Mouse (Mus musculus) ES-Bruce4 (cell line): ENCODE measurements at regions not wholly inside any gene's neighbourhood (a gene's known extent, or its start where the extent isn't known, plus 50 kb on each side); places are given as distances from the start of the nearest gene placed in this dataset.

Source experiments
- CTCF ChIP-seq: IDR thresholded peaks from one replicate; pipeline ENCODE4 v1.8.1; 2011; ENCODE audit warnings: low read depth, low read length
- POLR2A ChIP-seq: IDR thresholded peaks from one replicate; pipeline ENCODE4 v1.8.1; 2011; ENCODE audit warnings: low read length; ENCODE audit not compliant: insufficient read depth

DNA sequence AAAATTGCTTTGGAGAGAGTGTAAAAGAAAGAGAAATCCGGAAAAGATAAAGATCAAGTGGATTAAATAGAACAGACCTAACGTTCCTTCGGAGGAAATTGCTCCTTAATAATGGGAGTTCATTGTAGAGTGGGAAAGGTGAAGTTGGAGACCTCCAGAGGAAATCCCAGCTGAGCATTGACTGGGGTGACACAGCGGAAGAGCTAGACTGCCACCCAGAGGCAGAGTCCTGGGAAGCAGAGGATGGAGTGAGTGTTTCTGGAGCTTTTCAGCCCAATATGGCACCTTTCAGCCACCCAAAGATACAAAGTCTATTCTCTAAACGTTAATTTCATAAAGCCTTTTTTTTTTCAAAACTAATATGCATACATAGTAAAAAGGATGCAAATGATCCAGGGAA is 1731.3 kb upstream of the Gm7489 start:
- TF ChIP-seq POLR2A (no peak), CTCF (peak; percentile 93)
